In the genomic region with DNA sequence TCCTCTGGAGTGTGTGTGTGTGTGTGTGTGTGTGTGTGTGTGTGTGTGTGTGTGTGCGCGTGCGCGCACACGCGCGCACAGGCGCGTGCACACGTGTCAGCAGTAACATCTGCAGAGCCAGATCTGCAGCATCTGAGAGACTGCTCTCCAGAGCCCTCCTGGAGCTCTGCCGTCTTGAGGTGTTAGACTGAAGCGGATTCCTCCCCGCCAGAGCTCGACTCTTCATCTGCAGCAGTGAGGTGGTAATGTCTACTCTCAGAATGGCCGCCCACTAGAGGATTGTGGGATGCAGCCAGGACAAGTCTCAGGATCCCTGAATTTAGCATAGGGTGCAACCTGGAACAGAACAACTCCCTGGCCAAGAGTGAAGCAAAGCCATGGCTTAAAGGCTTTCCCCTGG, we compare ENCODE assay signal across 28 mouse cellular contexts. TPM values are rescaled to one million over a fixed set of nuclear protein-coding genes. Genes with fewer than 3 reads are reported as not detected.
"Had no signal": no experiment of that assay in that cellular context is flagged by ENCODE, and none has a peak within 500 bp of the region (broad histone marks: within the 10 kb centered on the region; RNA-seq: fewer than 3 reads in every experiment).

No protein-coding gene starts in this region.

- H3K27ac ChIP-seq: heart, adult 2 months; heart, embryonic 13.5 days; heart, embryonic 15.5 days; hindbrain, embryonic 13.5 days; hindbrain, embryonic 15.5 days; hindbrain, postnatal 0 days; kidney, embryonic 15.5 days; kidney, postnatal 0 days; limb, embryonic 13.5 days; limb, embryonic 15.5 days; liver, embryonic 12.5 days; liver, embryonic 14.5 days had no signal

- H3K4me2 ChIP-seq: heart, embryonic 11.5 days; heart, embryonic 13.5 days; heart, embryonic 15.5 days; hindbrain, embryonic 13.5 days; hindbrain, embryonic 15.5 days; kidney, embryonic 15.5 days; limb, embryonic 13.5 days; limb, embryonic 15.5 days; liver, embryonic 12.5 days had no signal

- DNase-seq: gastrocnemius, postnatal 14 days; gastrocnemius, postnatal 36 days; heart, adult 11 months; heart, adult 2 months; heart, postnatal 14 days; heart, postnatal 36 days; kidney, adult 11 months; kidney, adult 2 months; kidney, adult 9 months; kidney, postnatal 14 days; kidney, postnatal 36 days; layer of hippocampus, adult 9-11 months; layer of hippocampus, postnatal 36 days; left cerebral cortex, postnatal 4 days had no signal

- H3K4me3 ChIP-seq: heart, adult 2 months; heart, embryonic 13.5 days; heart, embryonic 15.5 days; hindbrain, embryonic 13.5 days; hindbrain, embryonic 15.5 days; kidney, embryonic 15.5 days; limb, embryonic 13.5 days; limb, embryonic 15.5 days; liver, embryonic 12.5 days had no signal

- ATAC-seq: hindbrain, postnatal 0 days; intestine, embryonic 16.5 days; liver, embryonic 12.5 days had no signal

- H3K9ac ChIP-seq: heart, embryonic 13.5 days; heart, embryonic 15.5 days; hindbrain, embryonic 13.5 days; hindbrain, embryonic 15.5 days; kidney, embryonic 15.5 days; limb, embryonic 13.5 days; limb, embryonic 15.5 days; liver, embryonic 12.5 days; liver, embryonic 14.5 days had no signal

- H3K9me3 ChIP-seq: heart, embryonic 13.5 days; heart, embryonic 15.5 days; hindbrain, embryonic 13.5 days; hindbrain, embryonic 15.5 days; kidney, embryonic 15.5 days; limb, embryonic 13.5 days; limb, embryonic 15.5 days; liver, embryonic 12.5 days had no signal

- H3K36me3 ChIP-seq: heart, embryonic 13.5 days; heart, embryonic 15.5 days; hindbrain, embryonic 13.5 days; hindbrain, embryonic 15.5 days; kidney, embryonic 15.5 days; limb, embryonic 13.5 days; limb, embryonic 15.5 days; liver, embryonic 12.5 days had no signal

- H3K4me1 ChIP-seq: heart, embryonic 13.5 days; heart, embryonic 15.5 days; hindbrain, embryonic 13.5 days; hindbrain, embryonic 15.5 days; kidney, embryonic 15.5 days; liver, embryonic 12.5 days had no signal

- H3K27me3 ChIP-seq: heart, embryonic 13.5 days; heart, embryonic 15.5 days; hindbrain, embryonic 13.5 days; hindbrain, embryonic 15.5 days; kidney, embryonic 15.5 days; limb, embryonic 13.5 days; limb, embryonic 15.5 days; liver, embryonic 12.5 days had no signal

RNA-seq across cellular contexts. Expression of gene Kcnf1, which starts 19.1 kb away (rescaled TPM):
- polyA plus RNA-seq: liver, adult 2 months had no signal
